Mouse (Mus musculus) liver, embryonic 14 days (tissue): ENCODE results near the gene Nae1. TPM values are rescaled to one million over a fixed set of nuclear protein-coding genes. Genes with fewer than 3 reads are reported as not detected.

Experiments
- polyA plus RNA-seq: library from polyadenylated mRNA; depleted of rRNA; stranded (reverse); fragments of >200 nt; gene quantifications from 2 replicates; pipeline ENCODE4 v1.2.3, GENCODE M21; 2012; rRNA removed

Gene Nae1
- 26.9 and 27.7 TPM in 2 replicates for polyA plus RNA-seq

GRCm38 (mm10) chr8:104533971-104534778 lies at the start of gene Nae1, which contains the start of gene Car7:
Gene Nae1 (minus strand): TSS chr8:104534637.
Gene Car7 (plus strand): TSS chr8:104534689.

GRCm38 (mm10) chr8:104509061-104510006 lies 25.1 kb downstream of the Nae1 start, which contains the start of gene Terb1:
Gene Terb1 (minus strand): TSS chr8:104509910.

Other genes with a start within 250 kb of the Nae1 start
- not detected in 2 replicates for gene Cmtm2a, start 241.5 kb downstream of the Nae1 start, polyA plus RNA-seq
- not detected in 2 replicates for gene Gm45711, start 224.6 kb downstream of the Nae1 start, polyA plus RNA-seq
- gene Cmtm1, start 224.5 kb downstream of the Nae1 start, polyA plus RNA-seq = not detected in 2 replicates
- gene Gm11020, start 213.1 kb downstream of the Nae1 start, polyA plus RNA-seq = not detected in 2 replicates
- gene Cmtm2b, start 212.4 kb downstream of the Nae1 start, polyA plus RNA-seq = not detected in 2 replicates
- gene Cmtm3, start 195.2 kb downstream of the Nae1 start, polyA plus RNA-seq = 11.8 and 14.0 TPM in 2 replicates
- 1.7 and 2.1 TPM in 2 replicates for gene Cmtm4, start 138.8 kb downstream of the Nae1 start, polyA plus RNA-seq
- gene Dync1li2, start 91.6 kb downstream of the Nae1 start, polyA plus RNA-seq = 10.9 and 11.0 TPM in 2 replicates
- 0.01 and 0.02 TPM in 2 replicates for gene Terb1, start 24.7 kb downstream of the Nae1 start, polyA plus RNA-seq
- 3.9 and 4.9 TPM in 2 replicates for gene Car7, start 52 bp upstream of the Nae1 start, polyA plus RNA-seq
- gene Pdp2, start 56.8 kb upstream of the Nae1 start, polyA plus RNA-seq = 1.7 and 1.8 TPM in 2 replicates
- gene Cdh16, start 89.8 kb upstream of the Nae1 start, polyA plus RNA-seq = 0.02 and 0.05 TPM in 2 replicates
- 0.18 and 0.70 TPM in 2 replicates for gene Rrad, start 96.7 kb upstream of the Nae1 start, polyA plus RNA-seq
- 29.5 and 30.0 TPM in 2 replicates for gene Ciao2b, start 107.3 kb upstream of the Nae1 start, polyA plus RNA-seq
- 9.7 and 11.7 TPM in 2 replicates for gene Ces2a, start 199.4 kb upstream of the Nae1 start, polyA plus RNA-seq